Mouse (Mus musculus): ENCODE data around the gene Igdcc4.

GRCm38 (mm10) chr9:65175234-65175938 is 74.1 kb downstream of the Igdcc4 start:
- TF ChIP-seq ZC3H11A (IDR thresholded peaks at IDR 0.05; ENCODE audit: borderline replicate concordance, low read depth, low read length): no peak
- peak; percentile 79 for TF ChIP-seq ZNF384 (IDR thresholded peaks at IDR 0.05; ENCODE audit: low read depth, low read length)
- no peak for TF ChIP-seq HCFC1 (IDR thresholded peaks at IDR 0.05; ENCODE audit: borderline replicate concordance, insufficient read depth, low read length)
